Mouse (Mus musculus) intestine, embryonic 15.5 days (tissue): ENCODE data around the gene Olfr691. TPM values are rescaled to one million over a fixed set of nuclear protein-coding genes. Genes with fewer than 3 reads are reported as not detected.
"Not testable (repeated sequence)": the region's sequence is repeated elsewhere in the genome, so short reads cannot be mapped to it uniquely, and the experiment has no call there.

Experiments used
- ATAC-seq: fragments of 200-750 bp; cut with Nextera tagmentation; 2 replicates; pipeline ENCODE4 v1.8.0; 2017; ENCODE audit warnings: moderate TSS enrichment, moderate library complexity
- H3K27ac ChIP-seq: fragments of 300-500 bp; sonication (generic); 2 replicates; pipeline ENCODE4 v1.5.1; 2015; ENCODE audit warnings: mild to moderate bottlenecking, inconsistent platforms
- H3K27me3 ChIP-seq: fragments of 300-500 bp; sonication (generic); replicated peaks from 2 replicates; pipeline ENCODE4 v1.6.1; 2015; ENCODE audit warnings: inconsistent platforms
- H3K36me3 ChIP-seq: fragments of 300-500 bp; sonication (generic); 2 replicates; pipeline ENCODE4 v1.6.1; 2015; ENCODE audit warnings: inconsistent platforms
- H3K4me1 ChIP-seq: fragments of 300-500 bp; sonication (generic); replicated peaks from 2 replicates; pipeline ENCODE4 v1.6.1; 2015; ENCODE audit warnings: inconsistent platforms
- H3K4me2 ChIP-seq: fragments of 300-500 bp; sonication (generic); replicated peaks from 2 replicates; pipeline ENCODE4 v1.6.1; 2015; ENCODE audit warnings: mild to moderate bottlenecking, inconsistent platforms
- H3K4me3 ChIP-seq: fragments of 300-500 bp; sonication (generic); replicated peaks from 2 replicates; pipeline ENCODE4 v1.5.1; 2015; ENCODE audit warnings: inconsistent platforms
- H3K9ac ChIP-seq: fragments of 300-500 bp; sonication (generic); 2 replicates; pipeline ENCODE4 v1.6.1; 2015; ENCODE audit warnings: inconsistent platforms
- H3K9me3 ChIP-seq: fragments of 300-500 bp; sonication (generic); 2 replicates; pipeline ENCODE4 v1.6.1; 2016; ENCODE audit warnings: inconsistent platforms
- WGBS: fragments of 180-500 bp; shearing (Covaris S2); methylation state at CpG from one replicate; pipeline ENCODE4 v1.1.7; 2015; 5-methylcytosine and 5-hydroxymethylcytosine counted together
- polyA plus RNA-seq: library from polyadenylated mRNA; unstranded; fragments of >200 nt; fragmentation: Nextera tagmentation; extraction: Ambion mirVana; gene quantifications from 2 replicates; pipeline ENCODE4 v1.2.1, GENCODE M21; 2015

Gene Olfr691
- polyA plus RNA-seq, 1 experiment from 2014 or later, result not detected

GRCm38 (mm10) chr7:105356064-105356463, 14.0 kb upstream of the Olfr691 start:
- not testable (repeated sequence) for H3K4me1 ChIP-seq, H3K9me3 ChIP-seq, ATAC-seq, H3K4me3 ChIP-seq, H3K9ac ChIP-seq, H3K27me3 ChIP-seq, H3K4me2 ChIP-seq, H3K36me3 ChIP-seq, H3K27ac ChIP-seq
- WGBS, result no CpG with 5 or more reads among the region's 5 CpGs

GRCm38 (mm10) chr7:105342752-105343151, 682 bp upstream of the Olfr691 start:
- Histone ChIP-seq H3K27ac (no peak overlapping the region), H3K9me3 (no peaks in the 10 kb centered on the region), H3K4me2 (no peak overlapping the region), H3K4me3 (no peak overlapping the region), H3K4me1 (no peaks in the 10 kb centered on the region), H3K36me3 (no peaks in the 10 kb centered on the region), H3K27me3 (no peaks in the 10 kb centered on the region), H3K9ac (no peak overlapping the region)
- no peak for ATAC-seq
- 82% methylated on average over 2 of the region's 2 CpGs for WGBS

GRCm38 (mm10) chr7:105334004-105334403, 8.1 kb downstream of the Olfr691 start, which contains the start of gene Olfr690:
Gene Olfr690 (minus strand): TSS chr7:105334104.
- no peaks in the 10 kb centered on the region for H3K9me3 ChIP-seq
- no peak within 1 kb of the TSS for H3K4me2 ChIP-seq
- H3K9ac ChIP-seq, result no peak within 1 kb of the TSS
- no peak for ATAC-seq
- H3K4me1 ChIP-seq, result no peaks in the 10 kb centered on the region
- WGBS, result 82% methylated on average over 1 of the region's 1 CpGs
- H3K27ac ChIP-seq, result no peak within 1 kb of the TSS
- H3K27me3 ChIP-seq, result no peaks in the 10 kb centered on the region
- H3K4me3 ChIP-seq, result no peak within 1 kb of the TSS
- no peaks in the 10 kb centered on the region for H3K36me3 ChIP-seq

- no peak for ATAC-seq
- no peak overlapping the region for H3K4me2 ChIP-seq
- no peak overlapping the region for H3K27ac ChIP-seq
- no peaks in the 10 kb centered on the region for H3K27me3 ChIP-seq
- no peaks in the 10 kb centered on the region for H3K9me3 ChIP-seq
- H3K4me1 ChIP-seq, result no peaks in the 10 kb centered on the region
- H3K9ac ChIP-seq, result no peak overlapping the region
- 65% methylated on average over 2 of the region's 2 CpGs for WGBS
- H3K4me3 ChIP-seq, result no peak overlapping the region
- H3K36me3 ChIP-seq, result no peaks in the 10 kb centered on the region
Observed at GRCm38 (mm10) chr7:105325302-105325701, 16.8 kb downstream of the Olfr691 start.

- 86% methylated on average over 1 of the region's 1 CpGs for WGBS
- no peaks in the 10 kb centered on the region for H3K4me1 ChIP-seq
- H3K4me2 ChIP-seq, result no peak within 1 kb of the TSS
Observed at GRCm38 (mm10) chr7:105310865-105311264, 31.2 kb downstream of the Olfr691 start, which contains the start of gene Olfr689. Gene Olfr689 (plus strand): TSS chr7:105311165.

GRCm38 (mm10) chr7:105290051-105290450, 52.0 kb downstream of the Olfr691 start:
- H3K4me3 ChIP-seq, result no peak overlapping the region
- H3K4me1 ChIP-seq, result no peaks in the 10 kb centered on the region
- no peak for ATAC-seq
- H3K27me3 ChIP-seq, result no peaks in the 10 kb centered on the region
- no peak overlapping the region for H3K4me2 ChIP-seq
- no peak overlapping the region for H3K27ac ChIP-seq
- H3K36me3 ChIP-seq, result no peaks in the 10 kb centered on the region
- no peaks in the 10 kb centered on the region for H3K9me3 ChIP-seq
- H3K9ac ChIP-seq, result no peak overlapping the region

More at GRCm38 (mm10) chr7:105310865-105311264, 31.2 kb downstream of the Olfr691 start, which contains the start of gene Olfr689:
- Histone ChIP-seq H3K27me3 (no peaks in the 10 kb centered on the region), H3K36me3 (no peaks in the 10 kb centered on the region), H3K9ac (no peak within 1 kb of the TSS), H3K27ac (no peak within 1 kb of the TSS), H3K9me3 (no peaks in the 10 kb centered on the region), H3K4me3 (no peak within 1 kb of the TSS)
- ATAC-seq, result no peak

- WGBS, result 75% methylated on average over 6 of the region's 6 CpGs
- ATAC-seq, result no peak
- H3K36me3 ChIP-seq, result no peaks in the 10 kb centered on the region
Observed at GRCm38 (mm10) chr7:105287795-105288194, 54.3 kb downstream of the Olfr691 start, which contains the start of gene Olfr688. Gene Olfr688 (plus strand): TSS chr7:105288095.

More at GRCm38 (mm10) chr7:105287795-105288194, 54.3 kb downstream of the Olfr691 start, which contains the start of gene Olfr688:
- Histone ChIP-seq H3K9ac (no peak within 1 kb of the TSS), H3K4me3 (no peak within 1 kb of the TSS), H3K27ac (no peak within 1 kb of the TSS), H3K4me2 (no peak within 1 kb of the TSS), H3K27me3 (no peaks in the 10 kb centered on the region), H3K4me1 (no peaks in the 10 kb centered on the region), H3K9me3 (no peaks in the 10 kb centered on the region)

Other genes with a start within 250 kb of the Olfr691 start
- not detected in 2 replicates for gene Olfr680-ps1, start 249.5 kb downstream of the Olfr691 start, polyA plus RNA-seq
- not detected in 2 replicates for gene Olfr681, start 225.4 kb downstream of the Olfr691 start, polyA plus RNA-seq
- gene Olfr683, start 195.3 kb downstream of the Olfr691 start, polyA plus RNA-seq, result not detected in 2 replicates
- not detected in 2 replicates for gene Olfr684, start 178.6 kb downstream of the Olfr691 start, polyA plus RNA-seq
- not detected in 2 replicates for gene Olfr685, start 156.3 kb downstream of the Olfr691 start, polyA plus RNA-seq
- not detected in 2 replicates for gene Olfr686, start 134.8 kb downstream of the Olfr691 start, polyA plus RNA-seq
- not detected in 2 replicates for gene Olfr688, start 54.2 kb downstream of the Olfr691 start, polyA plus RNA-seq
- not detected in 2 replicates for gene Olfr689, start 31.1 kb downstream of the Olfr691 start, polyA plus RNA-seq
- not detected in 2 replicates for gene Olfr690, start 8.2 kb downstream of the Olfr691 start, polyA plus RNA-seq
- not detected in 2 replicates for gene Olfr692, start 26.0 kb upstream of the Olfr691 start, polyA plus RNA-seq
- gene Gm5901, start 32.8 kb upstream of the Olfr691 start, polyA plus RNA-seq, result not detected in 2 replicates
- 39.6 and 45.9 TPM in 2 replicates for gene Fam160a2, start 57.8 kb upstream of the Olfr691 start, polyA plus RNA-seq
- gene Cnga4, start 62.3 kb upstream of the Olfr691 start, polyA plus RNA-seq, result not detected in 2 replicates
- gene Cckbr, start 83.5 kb upstream of the Olfr691 start, polyA plus RNA-seq, result 0.08 and 0.24 TPM in 2 replicates
- gene Cavin3, start 140.0 kb upstream of the Olfr691 start, polyA plus RNA-seq, result 93.1 and 95.0 TPM in 2 replicates
- gene Smpd1, start 212.1 kb upstream of the Olfr691 start, polyA plus RNA-seq, result 29.0 and 29.4 TPM in 2 replicates
- 36.6 and 37.8 TPM in 2 replicates for gene Apbb1, start 239.4 kb upstream of the Olfr691 start, polyA plus RNA-seq